Mouse (Mus musculus): ENCODE measurements at regions not wholly inside any gene's neighbourhood (a gene's known extent, or its start where the extent isn't known, plus 50 kb on each side); places are given as distances from the start of the nearest gene placed in this dataset.
A peak's percentile ranks its signal among the peaks of the same experiment; 100 is the strongest.

DNA sequence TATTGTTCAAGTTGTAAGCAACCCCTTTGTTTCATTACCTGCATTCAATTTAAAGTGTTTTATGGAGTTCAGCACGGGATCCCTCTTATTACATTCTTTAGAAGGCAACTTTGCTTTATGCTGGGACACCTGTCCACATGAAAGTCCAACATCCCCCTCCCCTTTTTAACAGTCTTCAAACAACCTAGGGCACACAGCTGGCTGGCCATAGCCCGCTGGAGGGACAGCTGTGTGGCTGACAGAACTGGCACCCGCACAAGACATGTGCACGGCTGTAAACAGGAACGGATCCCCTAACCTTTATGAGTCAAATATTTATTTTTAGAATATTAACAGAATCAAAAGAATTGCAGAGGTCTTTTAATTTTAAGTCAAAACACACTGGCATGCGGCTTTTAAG is 230.1 kb downstream of the Gm5447 start:
- TF ChIP-seq POLR2A (IDR thresholded peaks at IDR 0.05; ENCODE audit: low read depth, low read length) (no peak), CTCF (IDR thresholded peaks at IDR 0.05; ENCODE audit: borderline replicate concordance, insufficient read depth, low read length) (no peak)
- no peak overlapping the region for H3K4me3 ChIP-seq (ENCODE audit: insufficient read depth, low read length)
- H3K27ac ChIP-seq (ENCODE audit: insufficient read depth, low read length): no peak overlapping the region
- H3K4me1 ChIP-seq (ENCODE audit: control insufficient read depth, insufficient read depth, low read length): no peaks in the 10 kb centered on the region; the same call in 1 of the 2 replicates

- no peak overlapping the region for H3K27ac ChIP-seq (ENCODE audit: insufficient read depth, low read length)
- no peak overlapping the region for H3K4me3 ChIP-seq (ENCODE audit: insufficient read depth, low read length)
- no peaks in the 10 kb centered on the region; the same call in 1 of the 2 replicates for H3K4me1 ChIP-seq (ENCODE audit: control insufficient read depth, insufficient read depth, low read length)
- no peak for TF ChIP-seq POLR2A (IDR thresholded peaks at IDR 0.05; ENCODE audit: low read depth, low read length)
- TF ChIP-seq CTCF (IDR thresholded peaks at IDR 0.05; ENCODE audit: borderline replicate concordance, insufficient read depth, low read length): no peak
Measured at GRCm38 (mm10) chr13:31206381-31206780, 232.4 kb downstream of the Gm5447 start.

- Histone ChIP-seq H3K4me3 (ENCODE audit: insufficient read depth, low read length) (no peak overlapping the region), H3K27ac (ENCODE audit: insufficient read depth, low read length) (no peak overlapping the region), H3K4me1 (ENCODE audit: control insufficient read depth, insufficient read depth, low read length) (no peaks in the 10 kb centered on the region; the same call in 1 of the 2 replicates)
- peak; percentile 70 for TF ChIP-seq CTCF (IDR thresholded peaks at IDR 0.05; ENCODE audit: borderline replicate concordance, insufficient read depth, low read length)
- TF ChIP-seq POLR2A (IDR thresholded peaks at IDR 0.05; ENCODE audit: low read depth, low read length): no peak
Measured at GRCm38 (mm10) chr13:31207709-31208108, 233.7 kb downstream of the Gm5447 start.

DNA sequence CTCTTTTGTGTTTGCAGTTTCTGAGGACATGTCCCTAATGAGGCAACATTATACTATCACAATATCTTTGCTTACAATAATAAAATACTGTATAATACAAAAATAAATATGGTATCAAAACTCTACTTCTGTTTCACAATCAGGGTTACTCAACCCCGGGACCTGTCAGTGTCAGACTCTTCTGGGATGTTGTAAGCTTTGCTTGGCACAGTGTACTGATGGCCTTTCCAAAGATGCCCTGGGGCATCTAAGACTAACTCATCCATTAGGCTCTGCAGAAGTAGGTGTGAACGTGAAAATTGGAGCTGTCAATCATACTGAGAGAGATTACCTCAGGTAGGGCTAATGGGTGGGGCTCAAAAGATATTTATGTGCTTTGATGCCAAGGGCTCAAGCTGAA is 249.0 kb downstream of the Gm5447 start:
- H3K4me3 ChIP-seq (ENCODE audit: insufficient read depth, low read length): no peak overlapping the region
- no peaks in the 10 kb centered on the region for H3K4me1 ChIP-seq (ENCODE audit: control insufficient read depth, insufficient read depth, low read length)
- H3K27ac ChIP-seq (ENCODE audit: insufficient read depth, low read length): no peak overlapping the region
- TF ChIP-seq POLR2A (IDR thresholded peaks at IDR 0.05; ENCODE audit: low read depth, low read length) (no peak), CTCF (IDR thresholded peaks at IDR 0.05; ENCODE audit: borderline replicate concordance, insufficient read depth, low read length) (no peak)

DNA sequence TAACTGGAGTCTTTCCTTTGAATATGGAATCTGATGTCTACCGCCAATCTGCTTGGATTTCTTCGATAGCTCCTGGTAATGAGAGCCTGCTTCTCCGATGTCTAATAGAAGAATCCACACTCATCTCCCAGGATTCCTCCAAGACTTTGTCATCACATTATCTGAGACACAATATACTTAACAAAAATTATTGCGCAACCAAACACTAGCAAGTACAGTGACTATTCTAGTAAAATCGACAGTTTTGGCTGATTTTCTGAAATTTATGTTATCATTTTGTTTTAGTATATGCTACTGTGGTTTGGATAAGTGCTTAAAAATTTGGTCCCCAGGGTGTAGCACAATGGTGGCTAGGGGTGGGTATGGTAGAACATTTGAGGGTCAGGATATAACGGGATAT is 266.5 kb downstream of the Gm5447 start:
- H3K4me1 ChIP-seq (ENCODE audit: control insufficient read depth, insufficient read depth, low read length): no peaks in the 10 kb centered on the region
- H3K27ac ChIP-seq (ENCODE audit: insufficient read depth, low read length): no peak overlapping the region
- TF ChIP-seq CTCF (IDR thresholded peaks at IDR 0.05; ENCODE audit: borderline replicate concordance, insufficient read depth, low read length): no peak
- no peak for TF ChIP-seq POLR2A (IDR thresholded peaks at IDR 0.05; ENCODE audit: low read depth, low read length)
- H3K4me3 ChIP-seq (ENCODE audit: insufficient read depth, low read length): no peak overlapping the region

DNA sequence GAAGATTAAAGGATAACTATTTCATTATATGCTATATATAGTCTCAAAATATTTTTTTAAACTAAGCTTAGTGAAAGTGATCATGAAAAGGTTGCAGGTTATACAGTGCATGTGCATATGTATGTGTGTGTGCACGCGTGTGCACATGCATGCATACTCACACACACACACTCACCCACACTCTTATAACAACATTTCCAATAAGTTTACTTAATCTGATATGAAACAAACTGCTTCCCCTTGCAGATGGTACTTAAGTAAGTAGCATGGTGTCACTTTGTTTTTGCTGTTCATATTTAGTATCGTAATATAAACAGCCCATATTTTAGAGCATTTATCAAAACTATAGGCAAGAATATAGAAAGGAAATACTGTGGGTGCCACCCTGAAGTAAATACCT is 275.0 kb downstream of the Gm5447 start:
- Histone ChIP-seq H3K4me3 (ENCODE audit: insufficient read depth, low read length) (no peak overlapping the region), H3K4me1 (ENCODE audit: control insufficient read depth, insufficient read depth, low read length) (no peaks in the 10 kb centered on the region; the same call in 1 of the 2 replicates), H3K27ac (ENCODE audit: insufficient read depth, low read length) (no peak overlapping the region; the same call in 1 of the 2 replicates)
- TF ChIP-seq POLR2A (IDR thresholded peaks at IDR 0.05; ENCODE audit: low read depth, low read length): no peak
- no peak for TF ChIP-seq CTCF (IDR thresholded peaks at IDR 0.05; ENCODE audit: borderline replicate concordance, insufficient read depth, low read length)

- TF ChIP-seq CTCF (IDR thresholded peaks at IDR 0.05; ENCODE audit: borderline replicate concordance, insufficient read depth, low read length) (no peak), POLR2A (IDR thresholded peaks at IDR 0.05; ENCODE audit: low read depth, low read length) (no peak)
- Histone ChIP-seq H3K27ac (ENCODE audit: insufficient read depth, low read length) (no peak overlapping the region; the same call in 1 of the 2 replicates), H3K4me1 (ENCODE audit: control insufficient read depth, insufficient read depth, low read length) (no peaks in the 10 kb centered on the region; the same call in 1 of the 2 replicates), H3K4me3 (ENCODE audit: insufficient read depth, low read length) (no peak overlapping the region)
Measured at GRCm38 (mm10) chr13:31249525-31249924, 275.5 kb downstream of the Gm5447 start.

- Histone ChIP-seq H3K27ac (ENCODE audit: insufficient read depth, low read length) (no peak overlapping the region), H3K4me1 (ENCODE audit: control insufficient read depth, insufficient read depth, low read length) (no peaks in the 10 kb centered on the region; the same call in 1 of the 2 replicates), H3K4me3 (ENCODE audit: insufficient read depth, low read length) (no peak overlapping the region)
- TF ChIP-seq CTCF (IDR thresholded peaks at IDR 0.05; ENCODE audit: borderline replicate concordance, insufficient read depth, low read length): no peak
- no peak for TF ChIP-seq POLR2A (IDR thresholded peaks at IDR 0.05; ENCODE audit: low read depth, low read length)
Measured at GRCm38 (mm10) chr13:31254016-31254415, 280.0 kb downstream of the Gm5447 start.

DNA sequence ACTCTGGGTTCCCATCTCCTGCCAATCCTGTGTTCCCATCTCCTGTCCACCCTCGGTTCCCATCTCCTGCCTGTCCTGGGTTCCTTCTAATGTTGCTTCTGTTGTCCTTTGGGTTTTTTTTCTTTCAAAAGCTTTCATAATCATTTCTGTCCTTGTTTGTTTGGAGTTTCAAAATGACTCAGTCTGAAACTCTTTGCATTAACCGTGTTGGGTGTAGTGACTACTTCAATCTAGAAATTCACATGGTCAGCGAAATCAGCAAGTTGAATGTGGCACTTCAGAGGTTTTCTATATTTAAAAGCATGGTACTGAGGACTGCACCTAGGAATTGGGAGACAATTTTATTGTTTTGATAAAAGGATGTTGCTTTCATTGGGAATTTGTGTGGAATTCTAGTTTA is 280.7 kb downstream of the Gm5447 start:
- no peak overlapping the region for H3K27ac ChIP-seq (ENCODE audit: insufficient read depth, low read length)
- no peaks in the 10 kb centered on the region; the same call in 1 of the 2 replicates for H3K4me1 ChIP-seq (ENCODE audit: control insufficient read depth, insufficient read depth, low read length)
- no peak overlapping the region for H3K4me3 ChIP-seq (ENCODE audit: insufficient read depth, low read length)
- TF ChIP-seq POLR2A (IDR thresholded peaks at IDR 0.05; ENCODE audit: low read depth, low read length) (no peak), CTCF (IDR thresholded peaks at IDR 0.05; ENCODE audit: borderline replicate concordance, insufficient read depth, low read length) (no peak)

DNA sequence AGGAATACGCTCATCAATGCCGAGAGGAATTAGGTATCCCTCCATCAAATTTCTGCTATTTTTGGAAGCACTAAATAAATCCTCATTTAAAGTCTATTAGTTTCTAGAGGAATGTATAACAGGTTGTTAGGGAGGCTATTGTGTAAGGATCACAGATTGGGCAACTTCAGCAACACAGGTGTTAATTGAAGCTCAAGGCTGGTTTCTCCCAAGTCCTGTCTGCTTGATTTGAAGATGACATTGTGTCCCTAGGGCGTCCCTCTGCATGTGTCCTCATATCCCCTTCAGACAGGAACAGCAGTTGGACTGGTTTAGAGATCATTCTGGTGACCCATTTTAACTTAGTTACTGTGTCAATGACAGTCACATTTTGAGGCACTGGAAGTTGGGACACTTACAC is 281.5 kb downstream of the Gm5447 start:
- Histone ChIP-seq H3K4me1 (ENCODE audit: control insufficient read depth, insufficient read depth, low read length) (no peaks in the 10 kb centered on the region), H3K27ac (ENCODE audit: insufficient read depth, low read length) (no peak overlapping the region), H3K4me3 (ENCODE audit: insufficient read depth, low read length) (no peak overlapping the region)
- TF ChIP-seq POLR2A (IDR thresholded peaks at IDR 0.05; ENCODE audit: low read depth, low read length) (no peak), CTCF (IDR thresholded peaks at IDR 0.05; ENCODE audit: borderline replicate concordance, insufficient read depth, low read length) (no peak)

DNA sequence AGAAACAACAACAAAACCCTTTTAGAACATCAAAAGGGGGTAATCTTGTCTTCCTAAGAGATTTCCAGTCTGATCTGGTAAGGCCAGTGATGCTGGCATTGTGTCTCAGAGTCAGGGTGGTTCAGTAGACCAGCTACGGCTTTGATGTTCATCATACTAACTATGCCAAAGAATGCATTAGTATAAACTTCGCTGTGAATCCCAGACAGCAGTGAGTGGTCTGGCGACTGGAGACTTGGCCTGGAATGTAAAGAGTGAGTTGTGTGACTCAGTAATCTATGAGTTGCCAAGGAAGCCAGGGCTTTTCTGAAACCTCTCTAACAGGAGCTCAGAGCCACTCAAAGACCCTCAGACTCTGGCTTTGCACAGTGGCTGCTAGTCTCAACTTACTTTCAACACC is 288.1 kb upstream of the Foxq1 start:
- Histone ChIP-seq H3K4me3 (ENCODE audit: insufficient read depth, low read length) (no peak overlapping the region), H3K4me1 (ENCODE audit: control insufficient read depth, insufficient read depth, low read length) (no peaks in the 10 kb centered on the region; the same call in 1 of the 2 replicates), H3K27ac (ENCODE audit: insufficient read depth, low read length) (no peak overlapping the region)
- TF ChIP-seq CTCF (IDR thresholded peaks at IDR 0.05; ENCODE audit: borderline replicate concordance, insufficient read depth, low read length) (no peak), POLR2A (IDR thresholded peaks at IDR 0.05; ENCODE audit: low read depth, low read length) (no peak)
